Mouse (Mus musculus): ENCODE data around the gene Slc43a1.
"Not testable (repeated sequence)": the region's sequence is repeated elsewhere in the genome, so short reads cannot be mapped to it uniquely, and the experiment has no call there.

DNA sequence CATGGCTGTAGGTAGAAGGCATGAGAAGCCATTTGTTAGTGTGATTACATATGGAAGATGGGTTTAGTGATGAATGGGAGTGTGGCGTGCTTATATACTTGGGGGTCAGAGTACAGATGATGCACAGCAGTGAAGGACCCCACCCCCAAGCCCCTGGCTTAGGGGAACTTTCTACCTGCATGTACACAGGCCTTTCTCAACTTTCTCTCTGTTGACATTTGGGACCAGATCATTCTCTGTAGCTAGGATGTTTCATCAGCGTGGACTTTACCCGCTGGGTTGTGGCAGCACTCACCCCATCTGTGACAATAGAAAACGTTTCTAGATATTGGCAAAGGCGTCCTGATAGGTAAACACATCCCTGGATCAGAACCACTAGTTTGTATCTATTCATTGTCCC lies 37.4 kb upstream of the Slc43a1 start:
- TF ChIP-seq CTCF (IDR thresholded peaks at IDR 0.05; ENCODE audit: low read depth, low read length); POLR2A (IDR thresholded peaks at IDR 0.05; ENCODE audit: borderline replicate concordance, low read depth, low read length): not testable (repeated sequence)
